Mouse (Mus musculus) brain, adult 2 months (tissue): ENCODE measurements at regions not wholly inside any gene's neighbourhood (a gene's known extent, or its start where the extent isn't known, plus 50 kb on each side); places are given as distances from the start of the nearest gene placed in this dataset.
A peak's percentile ranks its signal among the peaks of the same experiment; 100 is the strongest.

ENCODE experiments used
- DNase-seq: peaks from one replicate; pipeline ENCODE4 v3.0.0; 2011; ENCODE audit warnings: low read depth, low spot score

- peak; percentile 85 for DNase-seq
Observed at GRCm38 (mm10) chr8:92427801-92428200, 70.4 kb downstream of the Irx5 start.

GRCm38 (mm10) chr8:92437075-92437663, 79.7 kb downstream of the Irx5 start:
- DNase-seq = no peak

- no peak for DNase-seq
Observed at GRCm38 (mm10) chr8:92438294-92438693, 80.9 kb downstream of the Irx5 start.

GRCm38 (mm10) chr8:92439713-92440436, 82.5 kb downstream of the Irx5 start:
- DNase-seq = no peak

GRCm38 (mm10) chr8:92442086-92442485, 84.7 kb downstream of the Irx5 start:
- peak; percentile 8 for DNase-seq

GRCm38 (mm10) chr8:92459291-92459690, 101.9 kb downstream of the Irx5 start:
- no peak for DNase-seq

- DNase-seq = peak; percentile 50
Observed at GRCm38 (mm10) chr8:92460129-92460953, 102.9 kb downstream of the Irx5 start.

- no peak for DNase-seq
Observed at GRCm38 (mm10) chr8:92469141-92470000, 111.9 kb downstream of the Irx5 start.

GRCm38 (mm10) chr8:92472257-92472656, 114.8 kb downstream of the Irx5 start:
- peak; percentile 14 for DNase-seq

GRCm38 (mm10) chr8:92472817-92473216, 115.4 kb downstream of the Irx5 start:
- no peak for DNase-seq

- no peak for DNase-seq
Observed at GRCm38 (mm10) chr8:92482393-92482792, 125.0 kb downstream of the Irx5 start.

GRCm38 (mm10) chr8:92483055-92483765, 125.8 kb downstream of the Irx5 start:
- DNase-seq = no peak

GRCm38 (mm10) chr8:92488526-92489159, 131.2 kb downstream of the Irx5 start:
- DNase-seq = peak; percentile 31

- no peak for DNase-seq
Observed at GRCm38 (mm10) chr8:92491533-92491932, 134.1 kb downstream of the Irx5 start.

- DNase-seq = peak; percentile 16
Observed at GRCm38 (mm10) chr8:92493403-92493802, 136.0 kb downstream of the Irx5 start.

GRCm38 (mm10) chr8:92505552-92506281, 148.3 kb downstream of the Irx5 start:
- no peak for DNase-seq

- DNase-seq = no peak
Observed at GRCm38 (mm10) chr8:92506436-92506835, 149.0 kb downstream of the Irx5 start.

GRCm38 (mm10) chr8:92506906-92507305, 149.5 kb downstream of the Irx5 start:
- no peak for DNase-seq

- no peak for DNase-seq
Observed at GRCm38 (mm10) chr8:92515385-92515784, 158.0 kb downstream of the Irx5 start.

- no peak for DNase-seq
Observed at GRCm38 (mm10) chr8:92518031-92518430, 156.1 kb upstream of the Irx6 start.
